Mouse (Mus musculus) liver (tissue): ENCODE results near the gene Morn2.
"Not testable (repeated sequence)": the region's sequence is repeated elsewhere in the genome, so short reads cannot be mapped to it uniquely, and the experiment has no call there.

Source experiments
- DNase-seq: peaks from one replicate; pipeline ENCODE4 v3.0.0-alpha.2; 2020; ENCODE audit warnings: mixed read lengths

Morn2 gene

GRCm38 (mm10) chr17:80290074-80290657 is at the start of gene Morn2, which contains the start of gene Dhx57:
Gene Morn2 (plus strand): TSS chr17:80290203.
Gene Dhx57 (minus strand): TSS chr17:80290476.
- peak; percentile 95 for DNase-seq

GRCm38 (mm10) chr17:80241594-80241993 is 48.4 kb upstream of the Morn2 start:
- no peak for DNase-seq

DNA sequence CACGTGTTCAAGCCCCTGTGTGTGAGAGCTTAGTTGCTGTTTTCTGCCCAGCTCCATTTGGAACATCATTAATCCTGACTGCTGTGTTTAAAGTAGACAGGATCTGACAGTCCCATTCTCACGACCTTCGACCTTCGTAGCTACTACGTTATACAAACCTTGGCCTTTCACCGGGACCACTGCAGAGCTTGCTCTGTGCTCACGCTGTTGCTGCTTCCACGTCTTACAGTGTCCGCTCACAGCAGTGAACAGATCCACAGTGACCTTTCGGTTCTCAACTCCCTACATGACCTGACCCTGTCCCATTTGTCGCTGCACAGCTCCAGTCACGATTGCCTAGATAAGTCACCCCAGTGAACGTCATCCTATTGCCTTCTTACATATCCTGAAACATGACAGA is 46.9 kb upstream of the Morn2 start:
- DNase-seq, result peak; percentile 10

GRCm38 (mm10) chr17:80252757-80253525 is 37.1 kb upstream of the Morn2 start:
- no peak for DNase-seq

DNA sequence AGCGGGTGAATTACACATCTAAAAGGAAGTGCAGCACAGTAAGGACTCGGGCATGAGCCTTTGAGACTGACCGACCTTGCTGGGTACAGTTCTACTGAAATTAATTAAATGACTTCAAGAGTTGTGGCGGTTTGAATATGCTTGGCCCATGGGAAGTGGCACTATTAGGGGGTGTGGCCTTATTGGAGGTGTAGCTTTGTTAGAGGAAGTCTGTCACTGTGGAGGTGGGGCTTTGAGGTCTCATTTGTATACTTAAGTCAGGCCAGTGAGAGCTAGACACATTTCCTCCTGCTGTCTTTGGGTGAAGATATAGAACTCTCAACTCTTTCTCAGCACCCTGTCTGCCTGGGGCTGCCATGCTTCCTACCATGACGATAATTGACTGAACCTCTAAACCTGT is 35.6 kb upstream of the Morn2 start:
- DNase-seq, result no peak

DNA sequence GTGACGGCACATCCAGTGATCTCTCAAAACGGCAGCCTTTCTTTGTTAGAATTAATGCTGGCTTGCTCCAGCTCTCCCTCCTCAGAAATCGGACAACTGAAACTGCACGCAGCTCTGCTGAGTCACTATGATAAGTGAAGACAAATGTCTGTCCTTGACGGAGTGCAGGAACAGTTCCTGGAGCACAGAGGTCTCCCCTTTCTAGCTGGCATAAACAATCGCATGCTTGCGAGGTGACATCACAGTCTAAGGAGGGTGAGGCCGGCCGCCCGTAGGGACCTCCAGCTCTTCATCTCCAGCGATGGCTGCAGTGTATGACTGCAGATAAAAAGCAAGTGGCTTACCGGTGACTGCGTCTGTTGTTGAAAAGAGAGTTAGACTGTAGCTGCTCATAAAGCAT is 34.8 kb upstream of the Morn2 start:
- peak; percentile 31 for DNase-seq

DNA sequence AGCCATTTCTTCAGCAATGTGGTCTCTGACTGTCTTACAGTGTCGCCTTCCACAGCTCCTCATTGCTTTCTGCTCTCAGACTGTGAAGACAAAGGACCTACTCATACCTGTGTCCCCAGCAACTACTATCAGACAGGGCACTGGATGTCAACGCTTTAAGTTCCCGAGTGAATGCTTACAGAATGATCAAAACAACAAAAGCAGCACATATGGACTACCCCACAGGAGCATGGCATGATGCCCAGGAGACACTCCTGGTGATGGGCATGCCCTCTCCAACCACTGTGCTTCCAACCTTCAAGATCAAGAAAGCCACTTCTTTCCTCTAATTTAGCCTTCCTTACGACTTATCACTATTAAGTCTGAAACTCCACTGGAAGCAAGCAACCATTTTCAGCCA is 22.9 kb upstream of the Morn2 start:
- no peak for DNase-seq

GRCm38 (mm10) chr17:80268151-80268550 is 21.9 kb upstream of the Morn2 start:
- no peak for DNase-seq

DNA sequence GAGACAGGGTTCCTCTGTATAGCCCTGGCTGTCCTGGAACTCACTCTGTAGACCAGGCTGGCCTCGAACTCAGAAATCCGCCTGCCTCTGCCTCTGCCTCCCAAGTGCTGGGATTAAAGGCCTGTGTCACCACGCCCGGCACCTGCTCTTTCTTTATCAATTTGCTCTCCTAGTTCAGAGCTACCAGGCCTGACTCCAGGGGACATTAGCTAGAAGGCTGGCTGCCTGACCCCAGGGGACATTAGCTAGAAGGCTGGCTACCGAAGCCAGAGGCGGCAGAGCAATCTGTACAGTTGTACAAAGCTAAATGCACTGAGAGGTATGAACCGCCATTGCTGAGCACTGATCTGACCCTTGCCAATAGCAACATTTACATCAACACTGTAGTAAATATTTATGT is 19.4 kb upstream of the Morn2 start:
- DNase-seq, result not testable (repeated sequence)

GRCm38 (mm10) chr17:80278255-80278654 is 11.7 kb upstream of the Morn2 start:
- DNase-seq, result no peak

DNA sequence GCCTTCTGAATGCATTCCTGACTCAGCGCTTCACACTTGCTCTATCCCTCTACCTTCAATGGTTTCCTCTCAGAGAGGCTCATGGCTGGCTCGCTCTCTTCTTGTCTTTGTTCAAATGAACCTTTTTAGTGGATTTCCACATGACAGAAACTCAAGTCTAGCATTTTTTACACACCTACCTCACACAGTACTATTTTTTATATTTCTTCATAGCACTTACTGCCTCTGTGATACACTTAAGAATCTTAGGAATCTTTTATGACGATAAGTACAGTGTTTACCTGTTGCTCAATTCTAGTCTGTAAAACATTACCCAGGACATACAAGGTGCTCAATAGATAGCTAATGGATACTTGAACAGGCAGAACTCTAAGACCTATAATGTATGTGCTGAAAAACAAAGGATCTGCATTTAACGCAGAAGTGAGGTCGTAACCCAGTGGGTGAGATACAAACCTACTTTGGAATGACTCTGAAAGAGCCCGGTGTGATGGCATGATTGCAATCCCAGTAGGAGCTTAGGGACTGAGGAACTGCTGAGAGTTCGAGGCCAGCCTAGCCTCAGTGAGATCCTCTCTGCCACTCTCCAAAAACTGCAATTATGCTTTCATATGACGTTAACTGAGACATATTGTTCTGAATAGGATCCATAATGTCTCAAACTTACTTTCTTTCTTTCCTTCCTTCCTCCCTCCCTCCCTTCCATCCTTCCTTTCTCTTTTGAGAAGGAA is 10.5 kb upstream of the Morn2 start:
- no peak for DNase-seq

- no peak for DNase-seq
Observed at GRCm38 (mm10) chr17:80284446-80284845, 5.6 kb upstream of the Morn2 start.

DNA sequence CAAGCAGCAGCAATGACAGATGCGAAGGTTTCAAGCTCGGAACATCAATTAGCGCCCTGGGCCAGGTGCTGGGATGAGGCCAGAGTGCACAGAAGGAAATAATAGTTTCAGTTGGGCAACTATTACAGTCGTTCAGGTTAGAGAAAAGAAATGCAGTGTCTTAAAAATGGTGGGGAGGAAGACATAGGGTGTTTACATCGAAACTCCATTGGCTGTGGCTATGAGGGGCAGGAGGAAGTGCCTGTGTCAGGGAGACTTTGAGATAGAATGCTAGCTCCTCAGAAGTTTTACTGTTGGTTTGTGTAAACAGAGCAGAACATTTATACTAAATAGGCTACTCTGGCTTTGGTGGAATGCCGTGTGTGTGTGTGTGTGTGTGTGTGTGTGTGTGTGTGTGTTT is 2.0 kb upstream of the Morn2 start:
- DNase-seq, result no peak

DNA sequence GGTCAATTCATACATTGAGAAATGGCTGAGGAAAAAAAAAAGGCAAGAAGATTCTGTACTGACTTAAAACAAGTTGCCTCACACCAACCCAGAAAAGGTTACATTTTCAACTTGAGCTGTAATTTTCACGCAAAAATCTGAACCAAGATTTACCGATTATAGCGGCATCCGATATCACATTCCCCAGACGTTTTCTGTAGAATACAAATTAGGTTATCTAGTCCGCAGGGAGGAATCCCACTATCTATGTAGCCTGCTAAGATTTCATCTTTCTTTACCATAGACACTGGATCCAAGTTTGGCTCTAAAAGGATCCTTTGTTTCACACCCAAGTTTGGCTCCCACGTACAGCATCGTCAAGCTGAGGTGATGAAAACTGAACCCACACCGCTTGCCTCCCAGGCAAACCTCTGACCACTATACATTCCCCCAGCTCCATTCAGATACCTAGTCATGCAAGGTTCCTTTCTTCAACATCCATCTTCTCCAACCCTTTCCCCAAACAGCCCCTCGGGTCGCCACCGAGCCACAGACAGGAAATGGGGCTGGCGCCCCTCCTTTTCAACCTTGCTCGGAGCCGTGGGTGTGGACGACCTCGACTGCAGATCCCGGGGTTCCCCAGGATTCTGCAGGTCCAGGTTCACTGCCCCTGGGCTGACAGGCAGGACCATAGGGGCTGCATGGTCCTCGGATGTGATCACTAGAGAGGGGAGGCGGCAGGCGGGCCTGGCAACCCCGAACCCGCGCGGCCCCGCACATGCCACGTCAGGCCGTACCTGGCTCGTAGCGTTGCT is 526 bp upstream of the Morn2 start:
- no peak for DNase-seq

- peak; percentile 18 for DNase-seq
Observed at GRCm38 (mm10) chr17:80291148-80291547, 1.1 kb downstream of the Morn2 start.

GRCm38 (mm10) chr17:80295258-80295657 is 5.3 kb downstream of the Morn2 start:
- DNase-seq, result no peak

GRCm38 (mm10) chr17:80298844-80299243 is 8.8 kb downstream of the Morn2 start:
- no peak for DNase-seq

DNA sequence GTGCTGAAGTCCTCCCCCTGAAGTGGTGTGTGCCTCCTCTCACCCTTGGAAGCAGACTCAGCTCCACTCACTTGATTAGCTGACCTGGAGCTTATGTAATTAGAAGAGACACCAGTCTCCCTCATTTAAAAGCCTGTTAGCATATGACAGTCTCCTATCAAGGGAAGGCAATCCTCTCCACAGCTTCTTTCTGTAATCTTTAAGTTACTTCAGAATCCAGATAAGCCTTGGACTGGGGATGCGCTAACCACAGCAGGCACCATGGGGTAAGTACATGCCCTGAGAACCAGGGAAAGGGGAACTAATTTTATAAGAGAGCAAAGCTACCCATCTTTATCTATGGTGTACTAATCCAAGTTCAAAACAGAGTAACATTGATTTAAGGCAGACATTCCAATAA is 17.2 kb downstream of the Morn2 start, which contains the start of gene Arhgef33:
Arhgef33 (plus strand) TSS at position 157 of the 400 bp plus-strand sequence.
- no peak for DNase-seq

GRCm38 (mm10) chr17:80311761-80312160 is 21.8 kb downstream of the Morn2 start:
- DNase-seq, result no peak

GRCm38 (mm10) chr17:80312405-80312804 is 22.4 kb downstream of the Morn2 start:
- DNase-seq, result no peak

GRCm38 (mm10) chr17:80322228-80322627 is 32.2 kb downstream of the Morn2 start:
- no peak for DNase-seq

- DNase-seq, result no peak
Observed at GRCm38 (mm10) chr17:80323015-80323414, 33.0 kb downstream of the Morn2 start.

DNA sequence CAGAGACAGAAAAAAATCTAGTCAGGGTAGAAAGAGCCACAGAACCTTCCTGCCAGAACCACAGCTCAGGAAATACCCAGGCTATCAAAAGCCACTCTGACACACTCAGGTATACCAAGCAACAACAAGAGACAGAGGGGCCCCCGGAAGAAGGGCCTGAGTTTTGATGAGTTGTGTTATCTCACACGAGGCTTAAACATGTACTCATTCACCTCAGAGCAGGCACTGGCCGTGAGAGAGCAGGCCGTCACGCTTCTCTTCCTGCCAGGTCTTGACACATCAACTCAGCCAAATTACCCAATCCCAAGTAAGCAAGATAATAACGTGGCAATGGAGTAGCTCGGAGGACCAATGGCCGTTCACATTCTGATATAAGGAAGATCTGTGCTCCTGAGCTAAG is 33.7 kb downstream of the Morn2 start:
- DNase-seq, result no peak
